Mouse (Mus musculus) heart, postnatal 0 days (tissue): ENCODE measurements around the gene Fam45a. TPM values are rescaled to one million over a fixed set of nuclear protein-coding genes. Genes with fewer than 3 reads are reported as not detected.

Experiments
- ATAC-seq: fragments of 200-750 bp; cut with Nextera tagmentation; 2 replicates; pipeline ENCODE4 v1.8.0; 2017; ENCODE audit warnings: low read depth, moderate number of reproducible peaks, moderate library complexity; ENCODE audit not compliant: insufficient read depth
- DNase-seq: peaks from one replicate; pipeline ENCODE4 v3.0.0-alpha.2; 2016; ENCODE audit warnings: low spot score
- H3K27ac ChIP-seq: fragments of 300-500 bp; sonication (generic); 2 replicates; pipeline ENCODE4 v1.5.1; 2014; ENCODE audit warnings: low read depth, mild to moderate bottlenecking
- H3K27me3 ChIP-seq: fragments of 300-500 bp; sonication (generic); 2 replicates; pipeline ENCODE4 v1.6.1; 2014; ENCODE audit warnings: low read length, mixed read lengths; ENCODE audit not compliant: control insufficient read depth, insufficient read depth
- H3K36me3 ChIP-seq: fragments of 300-500 bp; sonication (generic); replicated peaks from 2 replicates; pipeline ENCODE4 v1.6.1; 2014; ENCODE audit warnings: low read length, mixed read lengths; ENCODE audit not compliant: control insufficient read depth, insufficient read depth
- H3K4me1 ChIP-seq: fragments of 300-500 bp; sonication (generic); 2 replicates; pipeline ENCODE4 v1.6.1; 2014; ENCODE audit warnings: antibody characterized with exemption; ENCODE audit not compliant: control insufficient read depth, insufficient read depth
- H3K4me2 ChIP-seq: fragments of 300-500 bp; sonication (generic); 2 replicates; pipeline ENCODE4 v1.6.1; 2014; ENCODE audit warnings: low read depth, mild to moderate bottlenecking, low read length, moderate library complexity
- H3K4me3 ChIP-seq: fragments of 300-500 bp; sonication (generic); 2 replicates; pipeline ENCODE4 v1.5.1; 2014; ENCODE audit warnings: low read depth, low read length
- H3K9ac ChIP-seq: fragments of 300-500 bp; sonication (generic); replicated peaks from 2 replicates; pipeline ENCODE4 v1.6.1; 2014; ENCODE audit warnings: low read depth, low read length, mixed read lengths
- H3K9me3 ChIP-seq: fragments of 300-500 bp; sonication (generic); replicated peaks from 2 replicates; pipeline ENCODE4 v1.6.1; 2016; ENCODE audit warnings: low read length; ENCODE audit not compliant: control insufficient read depth
- CTCF ChIP-seq: IDR thresholded peaks from 2 replicates; pipeline ENCODE4 v1.5.1; 2016; ENCODE audit warnings: antibody characterized with exemption, control low read depth, low read depth
- EP300 ChIP-seq: IDR thresholded peaks from 2 replicates; pipeline ENCODE4 v1.6.1; 2016; ENCODE audit warnings: antibody characterized with exemption, low read depth
- WGBS: fragments of 180-500 bp; shearing (Covaris S2); extraction: QIAGEN DNeasy Blood & Tissue Kit; methylation state at CpG from one replicate; pipeline ENCODE4 v1.1.7; 2014; 5-methylcytosine and 5-hydroxymethylcytosine counted together
- microRNA-seq: library from miRNA; unstranded; fragments of <30 nt; microRNA quantifications from one replicate; pipeline ENCODE4, GENCODE M21; 2016
- polyA plus RNA-seq: library from polyadenylated mRNA; unstranded; fragments of >200 nt; fragmentation: Nextera tagmentation; extraction: Ambion mirVana; gene quantifications from 2 replicates; pipeline ENCODE4 v1.2.1, GENCODE M21; 2015
- total RNA-seq: library from RNA; depleted of rRNA; stranded (reverse); fragments of >200 nt; gene quantifications from 2 replicates; pipeline ENCODE4 v1.2.3, GENCODE M21; 2014; ENCODE audit warnings: low replicate concordance; rRNA removed

Fam45a gene
- total and polyA plus RNA-seq, 2 experiments from 2014 or later, result 15.0 to 23.0 TPM

GRCm38 (mm10) chr19:60873501-60873900 lies 62.1 kb downstream of the Fam45a start:
- TF ChIP-seq EP300 (no peak), CTCF (no peak)
- ATAC-seq, result no peak
- H3K27ac ChIP-seq, result peak overlapping the region; percentile 97
- no peak for DNase-seq
- no peaks in the 10 kb centered on the region for H3K27me3 ChIP-seq
- H3K9me3 ChIP-seq, result no peaks in the 10 kb centered on the region
- WGBS, result 3% methylated on average over 4 of the region's 4 CpGs
- H3K4me3 ChIP-seq, result peak overlapping the region; percentile 67
- peak overlapping the region; percentile 76 for H3K4me2 ChIP-seq
- H3K4me1 ChIP-seq, result peaks cover 9% of the 10 kb centered on the region
- peaks cover 24% of the 10 kb centered on the region for H3K36me3 ChIP-seq
- peak overlapping the region; percentile 75; the same call in 1 of the 2 replicates for H3K9ac ChIP-seq

- H3K9me3 ChIP-seq, result no peaks in the 10 kb centered on the region
- H3K27me3 ChIP-seq, result no peaks in the 10 kb centered on the region
- peak within 1 kb of the TSS; percentile 76 for H3K4me2 ChIP-seq
- WGBS, result under 1% methylated on average over 28 of the region's 28 CpGs
- H3K36me3 ChIP-seq, result peaks cover 19% of the 10 kb centered on the region
- ATAC-seq (peak; percentile 99), DNase-seq (peak; percentile 97)
- no peak for TF ChIP-seq EP300
- TF ChIP-seq CTCF, result peak; percentile 30
- peak within 1 kb of the TSS; percentile 67 for H3K4me3 ChIP-seq
- H3K27ac ChIP-seq, result peak within 1 kb of the TSS; percentile 97
- H3K4me1 ChIP-seq, result peaks cover 9% of the 10 kb centered on the region
- peak within 1 kb of the TSS; percentile 75 for H3K9ac ChIP-seq
These were observed 62.8 kb downstream of the Fam45a start, which contains the start of gene Prdx3 for GRCm38 (mm10) chr19:60874064-60874694. Gene Prdx3, minus strand, starts transcription at chr19:60874556.

GRCm38 (mm10) chr19:60883129-60883528 lies 71.7 kb downstream of the Fam45a start:
- Histone ChIP-seq H3K4me2 (no peak overlapping the region), H3K36me3 (no peaks in the 10 kb centered on the region), H3K4me1 (no peaks in the 10 kb centered on the region), H3K27ac (no peak overlapping the region), H3K9ac (no peak overlapping the region), H3K4me3 (no peak overlapping the region), H3K27me3 (no peaks in the 10 kb centered on the region), H3K9me3 (no peaks in the 10 kb centered on the region)
- WGBS, result 4% methylated on average over 3 of the region's 3 CpGs
- DNase-seq (peak; percentile 40), ATAC-seq (peak; percentile 82)
- TF ChIP-seq CTCF, result peak; percentile 79
- TF ChIP-seq EP300, result no peak

Small RNA genes lying within 50 kb of the gene (microRNA-seq; reads per million reads assigned to microRNA genes)
- not detected for gene mmu-mir-3084-1

Other genes with a start within 250 kb of the Fam45a start
- gene Cacul1, start 230.6 kb upstream of the Fam45a start, total RNA-seq, result 22.1 and 23.9 TPM in 2 replicates
- 7.1 and 8.6 TPM in 2 replicates for gene Cacul1, start 230.6 kb upstream of the Fam45a start, polyA plus RNA-seq
- 1.1 and 3.1 TPM in 2 replicates for gene Nanos1, start 55.6 kb upstream of the Fam45a start, total RNA-seq
- 0.25 and 0.29 TPM in 2 replicates for gene Nanos1, start 55.6 kb upstream of the Fam45a start, polyA plus RNA-seq
- 75.1 and 75.4 TPM in 2 replicates for gene Eif3a, start 20.9 kb upstream of the Fam45a start, total RNA-seq
- 71.0 and 75.5 TPM in 2 replicates for gene Eif3a, start 20.9 kb upstream of the Fam45a start, polyA plus RNA-seq
- 6.3 and 6.6 TPM in 2 replicates for gene Sfxn4, start 49.9 kb downstream of the Fam45a start, total RNA-seq
- gene Sfxn4, start 49.9 kb downstream of the Fam45a start, polyA plus RNA-seq, result 7.7 and 9.1 TPM in 2 replicates
- 275 and 312 TPM in 2 replicates for gene Prdx3, start 63.0 kb downstream of the Fam45a start, total RNA-seq
- gene Prdx3, start 63.0 kb downstream of the Fam45a start, polyA plus RNA-seq, result 303 and 307 TPM in 2 replicates
- gene Grk5, start 78.2 kb downstream of the Fam45a start, total RNA-seq, result 12.8 and 14.6 TPM in 2 replicates
- gene Grk5, start 78.2 kb downstream of the Fam45a start, polyA plus RNA-seq, result 2.6 and 2.9 TPM in 2 replicates